Mouse (Mus musculus): ENCODE data around the gene Cr2. TPM values are rescaled to one million over a fixed set of nuclear protein-coding genes. Genes with fewer than 3 reads are reported as not detected.

Gene Cr2
- polyA plus RNA-seq, 1 experiment from 2014 or later, result 0.04 TPM

Other genes starting within 250 kb of the Cr2 start
- gene Cd34, start 237.9 kb downstream of the Cr2 start, polyA plus RNA-seq (2015; fragmentation: Nextera tagmentation; extraction: Ambion mirVana), result 56.2 and 59.3 TPM in 2 replicates
- gene Cd46, start 84.5 kb downstream of the Cr2 start, polyA plus RNA-seq (2015; fragmentation: Nextera tagmentation; extraction: Ambion mirVana), result 0.67 and 1.1 TPM in 2 replicates
- gene Cr1l, start 45.1 kb downstream of the Cr2 start, polyA plus RNA-seq (2015; fragmentation: Nextera tagmentation; extraction: Ambion mirVana), result 77.0 and 78.2 TPM in 2 replicates